Mouse (Mus musculus) adrenal gland, postnatal 25 days (tissue): ENCODE results near the gene Nol8. TPM values are rescaled to one million over a fixed set of nuclear protein-coding genes. Genes with fewer than 3 reads are reported as not detected.

ENCODE experiments used
- DNase-seq: peaks from one replicate; pipeline ENCODE4 v3.0.0; 2021; ENCODE audit warnings: mixed read lengths
- long read RNA-seq: library from polyadenylated mRNA; stranded (forward); transcript quantifications from one replicate; pipeline ENCODE4 v2.0.0, GENCODE M21; 2021
- total RNA-seq: library from RNA; stranded (reverse); gene quantifications from 2 replicates; pipeline ENCODE4 v1.2.3, GENCODE M21; 2021

Nol8 gene
- 18.8 and 25.6 TPM in 2 replicates for total RNA-seq
- long read RNA-seq, partial matches to known transcripts = 1 of 1 reads
- long read RNA-seq, other reads (novel, unspliced or antisense) = 0 of 1 reads

DNA sequence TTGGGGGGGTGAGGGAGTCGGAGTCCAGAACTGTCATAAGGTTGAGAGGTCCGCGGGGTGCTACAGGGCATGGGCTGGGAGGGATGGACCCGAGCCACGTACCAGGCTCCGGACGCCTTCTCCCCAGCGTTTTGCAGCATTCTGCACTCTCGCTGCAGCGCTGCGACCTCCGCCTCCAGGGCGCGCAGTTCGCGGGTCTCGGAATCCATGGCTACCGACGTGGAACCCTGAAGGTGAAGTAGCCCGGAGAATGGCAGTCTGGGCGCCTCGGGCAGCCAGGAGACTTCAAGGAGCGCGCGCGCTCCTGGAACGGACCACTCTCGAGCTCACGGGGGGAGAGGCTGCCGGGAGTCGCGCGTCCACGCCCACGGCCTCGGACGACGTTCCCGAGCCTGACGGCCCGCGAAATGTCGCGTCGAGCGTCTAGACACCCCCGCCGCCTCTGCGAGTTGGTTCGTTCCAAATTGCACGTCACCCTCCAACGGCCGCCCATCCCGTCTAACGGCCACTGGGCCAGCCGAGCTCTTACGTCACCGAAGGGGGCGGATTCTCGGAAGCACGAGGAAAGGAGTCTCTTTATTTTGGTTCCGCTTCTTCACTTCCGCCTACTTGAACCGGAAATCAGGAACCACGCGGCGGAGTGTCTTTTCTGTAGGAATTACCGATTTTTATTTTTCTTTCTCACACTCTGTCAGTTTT lies at the start of gene Nol8, which contains the start of gene Cenpp:
Gene Nol8, plus strand, starts transcription at position 598 of the 699 bp plus-strand sequence.
Gene Cenpp, minus strand, starts transcription at position 305 of the 699 bp plus-strand sequence.
- DNase-seq = peak; percentile 99

DNA sequence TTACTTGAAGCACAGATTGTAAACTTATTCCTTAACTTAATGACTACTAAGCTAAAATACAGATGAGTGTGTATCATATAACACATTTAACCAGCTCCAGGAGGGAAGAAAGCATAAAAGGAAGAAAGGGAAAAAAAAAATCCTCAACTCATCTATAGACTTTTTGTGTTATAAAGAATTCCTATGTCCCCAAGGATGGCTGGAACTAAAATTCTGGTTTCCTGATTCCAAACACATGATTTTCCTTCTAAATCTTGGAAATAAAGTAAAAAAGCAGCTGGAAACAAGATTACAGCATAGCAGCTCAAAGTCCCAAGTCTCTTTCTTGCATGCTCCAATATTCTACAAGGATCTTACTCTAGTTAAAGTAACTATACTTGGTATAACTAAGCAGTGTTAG lies 49.3 kb upstream of the Nol8 start:
- no peak for DNase-seq

DNA sequence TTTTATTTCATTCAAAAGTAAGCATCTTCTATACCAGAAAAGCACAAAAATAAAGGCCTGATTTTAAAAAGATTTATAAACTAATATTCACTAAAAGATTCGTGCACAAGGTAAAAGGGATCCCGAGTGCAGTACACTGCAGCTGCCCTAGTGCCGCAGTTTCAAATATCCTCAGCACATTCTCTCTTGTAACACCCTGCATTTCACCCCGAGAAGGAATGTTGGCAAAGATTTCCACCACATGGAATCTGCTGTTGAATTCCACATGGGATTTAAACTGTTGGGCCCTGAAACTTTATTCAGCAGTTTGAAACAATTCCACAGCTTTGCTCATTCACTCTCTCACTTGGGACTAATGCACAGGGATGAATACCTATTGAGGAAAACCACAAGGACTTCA lies 45.2 kb upstream of the Nol8 start, which contains the start of gene Ogn:
Gene Ogn, plus strand, starts transcription at position 333 of the 400 bp plus-strand sequence.
- DNase-seq = no peak

GRCm38 (mm10) chr13:49608589-49609322 lies 44.1 kb upstream of the Nol8 start:
- no peak for DNase-seq

- DNase-seq = no peak
These were observed 35.9 kb upstream of the Nol8 start for GRCm38 (mm10) chr13:49617021-49617420.

- no peak for DNase-seq
These were observed 34.5 kb upstream of the Nol8 start for GRCm38 (mm10) chr13:49618365-49618764.

GRCm38 (mm10) chr13:49623216-49623615 lies 29.7 kb upstream of the Nol8 start:
- no peak for DNase-seq

GRCm38 (mm10) chr13:49628167-49628566 lies 24.7 kb upstream of the Nol8 start:
- DNase-seq = no peak

- DNase-seq = no peak
These were observed 23.8 kb upstream of the Nol8 start for GRCm38 (mm10) chr13:49629076-49629475.

- no peak for DNase-seq
These were observed 12.9 kb upstream of the Nol8 start for GRCm38 (mm10) chr13:49639965-49640364.

- DNase-seq = peak; percentile 39
These were observed 10.2 kb upstream of the Nol8 start for GRCm38 (mm10) chr13:49642650-49643049.

DNA sequence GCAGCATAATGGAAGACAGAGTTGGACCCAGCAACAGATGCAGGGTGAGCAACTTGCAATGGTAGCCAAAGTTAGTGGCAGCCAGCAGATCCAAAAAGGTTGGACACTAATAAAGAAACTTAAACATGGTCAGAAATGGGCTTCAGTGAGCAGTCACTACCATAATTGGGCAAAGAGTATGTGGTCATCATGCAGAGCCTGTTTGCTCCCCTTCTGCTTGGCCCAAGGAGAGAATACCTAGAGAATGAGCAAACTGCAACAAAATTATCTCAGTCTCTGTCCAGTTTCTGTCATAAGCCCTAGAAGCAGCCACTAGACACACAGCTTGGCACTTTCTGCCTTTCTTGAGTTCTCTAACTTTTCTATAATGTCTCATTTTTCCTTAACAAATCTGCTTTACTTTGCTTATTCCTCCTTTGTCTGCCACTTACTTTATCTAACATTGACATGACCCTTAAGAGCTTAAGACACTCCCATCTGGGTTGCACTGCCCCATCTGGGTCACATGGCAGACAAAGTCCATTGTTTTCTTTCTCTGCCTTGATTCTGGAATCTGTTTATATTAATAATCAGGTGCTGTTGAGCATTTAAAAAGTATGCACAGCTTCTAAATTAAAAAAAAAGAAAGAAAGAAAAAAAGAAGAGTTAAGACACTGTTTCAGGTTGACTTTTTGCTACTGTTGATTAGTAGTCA lies 9.1 kb upstream of the Nol8 start:
- DNase-seq = no peak

DNA sequence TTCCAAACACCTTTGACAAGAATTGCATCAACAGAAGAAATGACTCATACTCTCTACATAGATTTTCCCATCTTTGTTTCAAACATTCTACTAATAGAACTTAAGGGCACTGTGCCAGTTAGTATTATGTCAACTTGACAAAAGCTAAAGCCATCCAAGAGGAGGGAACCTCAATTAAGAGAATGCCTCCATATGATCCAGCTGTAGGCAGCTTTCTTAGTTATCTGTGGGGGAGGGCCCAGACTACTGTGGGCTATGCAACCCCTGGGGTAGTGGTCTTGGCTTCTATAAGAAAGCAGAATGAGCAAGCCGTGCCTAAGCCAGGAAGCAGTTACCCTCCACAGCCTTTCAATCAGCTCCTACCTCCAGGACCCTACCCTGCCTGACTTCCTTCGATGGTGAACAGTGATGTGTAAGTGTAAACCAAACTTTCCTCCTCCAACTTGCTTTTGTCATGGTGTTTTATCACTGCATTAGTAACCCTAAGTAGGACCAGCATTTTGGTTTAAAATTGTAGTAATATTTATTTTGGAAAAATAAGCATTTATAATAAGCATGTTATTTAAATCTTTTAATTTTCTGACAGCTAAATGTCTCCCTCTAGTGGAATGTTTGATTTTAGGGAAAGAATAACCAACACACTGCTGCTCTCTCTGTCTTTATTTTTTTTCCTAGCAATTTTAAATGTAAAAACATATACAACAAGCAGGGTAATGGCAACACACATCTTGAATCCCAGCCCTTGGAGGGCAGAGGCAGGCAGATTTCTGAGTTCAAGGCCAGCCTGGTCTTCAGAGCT lies 7.9 kb upstream of the Nol8 start:
- no peak for DNase-seq

GRCm38 (mm10) chr13:49646019-49646418 lies 6.9 kb upstream of the Nol8 start:
- DNase-seq = no peak

GRCm38 (mm10) chr13:49651136-49651535 lies 1.7 kb upstream of the Nol8 start:
- DNase-seq = no peak

DNA sequence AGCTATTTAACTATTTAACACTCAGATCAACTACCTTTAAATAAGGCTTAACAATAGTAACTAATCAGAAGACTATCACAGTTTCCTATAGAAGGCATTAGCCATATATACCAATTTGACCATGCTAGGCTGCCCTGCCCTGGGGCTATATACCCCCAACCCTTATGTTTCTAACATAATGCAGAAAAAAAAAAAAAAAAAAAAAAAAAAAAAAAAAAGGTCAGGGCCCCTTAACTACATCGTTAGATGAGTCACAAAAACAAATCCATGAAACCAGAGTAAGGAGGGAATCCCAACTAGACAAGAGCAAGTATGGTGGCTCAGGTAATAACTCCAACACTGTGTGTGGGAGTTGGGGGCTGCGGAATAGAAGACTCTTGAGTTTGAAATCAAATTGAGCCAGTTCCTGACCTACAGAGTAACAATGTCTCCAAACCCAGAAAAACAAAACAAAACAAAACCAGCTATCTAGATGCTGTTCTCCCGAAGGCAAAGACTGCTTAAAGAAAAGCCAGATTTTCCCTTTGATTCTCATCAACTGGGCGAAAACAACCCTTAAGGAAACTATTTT lies 1.0 kb upstream of the Nol8 start:
- DNase-seq = no peak

GRCm38 (mm10) chr13:49653180-49653541 lies 283 bp downstream of the Nol8 start:
- DNase-seq = peak; percentile 42

DNA sequence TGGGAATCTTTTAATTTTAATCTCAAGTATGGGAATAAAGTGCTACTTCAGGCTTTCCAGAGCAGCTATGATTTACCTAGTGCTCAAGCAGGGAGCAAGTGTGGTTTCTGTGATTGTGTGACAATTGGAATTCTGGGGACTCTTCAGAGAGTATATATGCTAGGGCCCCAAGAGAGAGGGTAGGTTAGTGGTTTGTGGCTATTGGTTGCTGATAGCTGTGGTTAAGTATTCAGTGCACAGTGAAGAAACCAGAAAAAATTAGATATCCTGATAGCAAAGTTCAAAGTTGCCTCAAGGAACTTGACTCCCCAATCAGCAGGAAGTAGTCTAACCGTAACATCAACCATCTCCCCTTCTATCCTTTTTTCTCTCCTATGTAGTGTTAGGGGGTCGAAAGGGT lies 24.9 kb downstream of the Nol8 start:
- no peak for DNase-seq

GRCm38 (mm10) chr13:49681351-49682232 lies 28.7 kb downstream of the Nol8 start, which contains the start of gene Iars:
TSS of gene Iars (plus strand) at chr13:49682100.
- peak; percentile 98 for DNase-seq

GRCm38 (mm10) chr13:49682233-49682846 lies 29.5 kb downstream of the Nol8 start:
- DNase-seq = no peak
